Mouse (Mus musculus) layer of hippocampus, adult 9-10 months (tissue): Measurements from ENCODE around the gene Ptprg.

Experiments
- DNase-seq: peaks from one replicate; pipeline ENCODE4 v3.0.0; 2022; ENCODE audit warnings: low spot score

Ptprg gene

DNA sequence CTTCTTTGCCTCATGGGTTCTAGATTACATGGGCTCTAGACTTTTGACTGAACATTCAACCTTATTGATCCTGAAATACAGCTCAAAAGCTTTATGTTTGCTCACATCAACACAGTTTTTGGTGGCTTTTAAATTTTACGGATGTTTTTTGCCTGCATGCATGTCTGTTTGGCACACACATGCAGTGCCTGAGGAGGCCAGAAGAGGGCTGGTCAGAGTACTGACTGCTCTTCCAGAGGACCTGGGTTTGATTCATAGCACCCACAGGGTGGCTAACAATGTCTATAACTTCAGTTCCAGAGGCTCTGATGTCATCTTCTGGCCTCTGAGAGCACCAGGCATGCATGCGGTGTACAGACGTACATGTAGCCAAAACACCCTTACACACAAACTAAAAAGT, 12.0 kb downstream of the Ptprg start:
- DNase-seq = no peak

DNA sequence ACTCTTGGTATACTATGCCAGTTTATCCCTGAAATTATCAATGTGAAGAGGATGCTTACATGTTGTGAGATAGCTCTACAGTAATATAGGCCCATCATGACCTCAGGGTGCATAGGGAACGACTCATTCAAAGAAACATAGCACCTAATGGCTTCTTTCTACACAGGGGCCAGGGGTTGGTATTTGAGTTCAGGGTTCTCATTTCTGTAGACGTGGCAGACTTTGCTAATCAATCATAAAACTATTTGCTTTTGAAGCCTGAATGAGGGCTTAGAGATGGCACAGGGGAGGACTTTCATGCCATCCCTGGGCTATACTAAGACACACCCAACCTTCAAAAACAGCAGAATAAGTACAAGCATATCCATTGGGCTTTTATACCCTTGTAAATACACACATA, 16.4 kb downstream of the Ptprg start:
- DNase-seq = no peak

DNA sequence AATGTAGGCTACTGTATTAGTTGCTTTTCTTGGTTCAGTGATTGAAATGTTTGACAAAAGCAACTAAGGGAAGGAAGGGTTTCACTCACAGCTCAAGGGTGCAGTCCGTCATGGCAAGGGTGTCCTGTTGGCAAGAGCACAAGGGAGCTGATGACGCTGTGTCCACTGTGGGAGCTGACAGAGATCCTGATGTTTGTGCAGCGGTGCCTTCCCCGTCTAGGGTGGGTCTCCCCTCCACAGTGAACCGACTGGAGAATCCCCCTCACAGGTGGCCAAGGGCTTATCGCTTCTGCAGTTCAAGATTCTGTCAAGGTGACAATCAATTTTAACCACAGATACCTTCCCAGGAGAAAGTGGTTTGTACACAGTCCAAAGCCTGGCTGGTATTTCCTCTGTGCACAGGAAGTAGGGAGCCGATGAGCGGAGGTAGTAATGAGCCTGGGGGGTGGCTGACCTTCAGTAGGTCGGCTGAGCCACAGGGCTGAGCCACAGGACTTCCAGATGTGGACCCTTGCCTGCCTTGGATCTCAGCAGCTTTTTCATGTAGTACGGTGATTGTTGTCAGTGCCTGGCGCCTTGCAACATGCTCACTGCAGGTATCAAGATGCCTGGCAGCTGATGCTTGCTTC, 18.5 kb downstream of the Ptprg start:
- no peak for DNase-seq

DNA sequence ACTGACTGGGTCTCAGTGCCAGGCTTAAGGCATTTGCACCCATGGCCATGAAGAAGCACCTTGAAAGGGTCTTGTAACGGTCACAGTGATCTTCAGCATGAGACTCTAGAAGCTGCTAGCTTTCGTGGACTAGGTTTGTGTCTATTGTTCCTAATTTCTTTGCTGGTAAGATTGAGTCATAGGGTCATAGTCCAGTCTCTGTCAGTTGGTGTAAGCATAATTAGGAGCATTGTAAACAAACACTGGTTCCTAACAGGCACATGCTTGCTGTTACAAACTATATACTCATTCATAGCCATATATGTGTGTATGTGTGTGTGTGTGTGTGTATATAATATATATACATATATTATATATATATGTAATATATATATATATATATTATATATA, 19.1 kb downstream of the Ptprg start:
- no peak for DNase-seq

DNA sequence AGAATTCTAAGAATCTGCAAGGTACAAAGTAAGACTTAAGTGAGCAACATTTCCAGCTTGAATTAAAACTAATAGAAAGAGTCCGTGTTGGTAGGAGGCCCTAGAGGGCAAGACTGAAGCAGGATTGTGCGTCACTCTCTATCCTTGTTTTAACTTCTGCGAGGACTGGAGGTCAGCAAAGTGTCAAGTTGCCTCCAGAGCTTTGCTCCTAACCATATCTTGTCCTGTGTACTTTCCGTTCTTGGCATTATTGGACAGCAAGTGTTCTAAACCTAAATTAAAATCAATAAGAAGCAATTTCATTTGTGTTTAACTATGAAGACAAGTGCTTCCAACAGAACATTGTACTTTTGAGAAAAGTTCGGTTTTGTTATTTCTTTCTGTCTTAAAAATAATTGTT, 20.4 kb downstream of the Ptprg start:
- DNase-seq = no peak

DNA sequence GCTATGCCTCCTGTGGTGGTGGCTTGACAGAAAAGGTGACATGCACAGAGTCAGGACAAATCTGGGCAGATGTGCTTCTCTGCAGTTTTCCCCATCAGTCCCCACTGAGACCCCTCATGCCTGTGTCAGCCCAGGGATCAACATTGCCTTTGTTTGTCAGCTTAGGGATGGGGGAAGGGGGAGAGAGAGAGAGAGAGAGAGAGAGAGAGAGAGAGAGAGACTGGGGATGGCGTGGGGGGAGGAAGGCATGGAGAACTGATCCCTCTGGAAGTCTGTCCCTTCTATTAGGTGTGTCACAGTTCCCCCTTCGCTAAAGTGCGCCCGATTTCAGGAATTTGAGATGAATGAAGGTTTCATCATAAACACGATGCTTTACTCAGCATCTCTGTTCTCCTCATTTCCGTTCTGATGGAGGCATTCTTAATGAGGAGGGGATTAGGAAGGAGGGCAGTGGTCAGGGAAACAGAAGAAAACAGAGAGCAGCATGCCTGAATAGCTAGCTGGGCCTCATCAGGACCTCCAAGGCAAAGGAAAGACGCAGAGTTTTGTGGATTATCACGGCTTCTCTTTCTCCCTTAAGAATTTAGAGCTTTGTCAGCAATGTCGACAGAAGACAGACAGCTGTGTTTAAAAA, 24.1 kb downstream of the Ptprg start:
- no peak for DNase-seq

DNA sequence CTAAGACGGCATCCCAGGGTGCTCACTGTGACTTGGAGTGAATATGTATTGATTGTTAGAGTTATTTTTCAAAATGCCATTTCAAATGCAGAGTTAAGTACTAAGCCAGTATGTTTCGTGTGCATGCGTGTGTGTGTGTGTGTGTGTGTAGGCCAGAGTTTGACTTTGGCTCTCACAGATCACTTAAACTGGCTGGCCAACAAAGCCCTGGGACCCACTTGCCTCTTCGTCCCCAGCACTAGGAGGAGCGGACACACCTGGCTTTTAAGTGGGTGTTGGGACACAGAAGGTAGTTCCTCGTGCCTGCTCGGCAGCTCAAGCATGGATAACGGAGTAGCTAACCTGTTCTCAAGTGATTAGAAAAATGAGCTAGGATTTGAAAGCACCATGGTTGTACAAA, 24.6 kb downstream of the Ptprg start:
- no peak for DNase-seq

DNA sequence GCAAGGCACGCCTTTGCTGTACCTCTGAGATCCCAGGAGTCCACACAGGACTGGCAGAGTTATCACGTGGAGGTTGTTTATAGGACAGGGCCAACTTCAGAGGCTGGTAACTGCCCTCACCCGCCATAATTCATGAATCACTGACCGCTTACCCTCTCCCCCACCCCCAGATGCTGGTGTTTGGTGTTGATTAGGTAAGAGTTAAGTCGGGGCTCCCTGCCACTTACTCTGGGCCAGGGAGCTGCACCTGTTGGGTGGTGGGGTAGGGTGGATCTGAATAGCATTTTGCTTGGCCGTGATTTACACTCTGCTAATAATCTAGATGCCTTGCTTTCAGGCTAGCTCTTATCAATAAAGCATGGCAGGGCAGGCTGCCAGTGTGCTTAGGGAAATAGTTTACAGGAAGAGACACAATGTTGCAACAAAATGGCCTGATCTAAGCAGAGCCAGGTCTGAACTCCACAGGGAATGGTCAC, 25.2 kb downstream of the Ptprg start:
- no peak for DNase-seq

DNA sequence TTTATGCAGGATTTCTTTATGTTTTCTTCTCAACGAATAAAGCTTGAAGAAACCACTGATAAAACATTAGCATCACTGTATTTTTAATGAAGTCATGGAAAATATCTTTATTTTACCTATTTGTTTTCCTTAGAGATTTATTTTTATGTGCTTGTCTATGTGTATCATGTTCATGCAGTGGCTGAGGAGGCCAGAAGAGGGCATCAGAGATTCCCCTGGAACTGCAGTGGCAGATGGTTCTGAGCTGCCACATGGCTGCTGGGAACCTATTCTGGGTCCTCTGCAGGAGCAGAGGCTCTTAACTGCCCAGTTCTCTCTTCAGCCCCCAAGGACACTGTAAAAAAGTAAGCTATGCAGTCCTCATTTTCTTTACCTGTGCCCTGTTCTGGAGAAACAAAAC, 26.6 kb downstream of the Ptprg start:
- no peak for DNase-seq

DNA sequence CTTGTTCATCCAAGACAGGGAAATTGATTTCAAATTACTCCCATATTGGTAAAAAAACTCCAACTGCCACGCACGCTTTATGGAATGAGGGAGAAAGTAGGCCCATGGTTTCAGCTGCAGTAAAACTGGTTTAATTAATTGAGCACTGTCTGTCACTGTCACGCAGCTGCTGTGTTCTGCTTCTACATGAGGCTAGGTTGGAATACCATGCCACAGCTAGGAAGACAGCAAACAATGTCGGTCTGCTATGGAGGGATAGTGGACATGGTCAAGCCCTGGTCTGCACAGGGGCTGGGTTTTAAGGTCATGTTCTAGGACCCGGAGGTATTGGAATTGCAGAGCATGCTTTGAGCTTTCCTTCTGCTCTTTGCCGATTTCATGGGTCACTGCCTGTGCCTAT, 30.9 kb downstream of the Ptprg start:
- no peak for DNase-seq

DNA sequence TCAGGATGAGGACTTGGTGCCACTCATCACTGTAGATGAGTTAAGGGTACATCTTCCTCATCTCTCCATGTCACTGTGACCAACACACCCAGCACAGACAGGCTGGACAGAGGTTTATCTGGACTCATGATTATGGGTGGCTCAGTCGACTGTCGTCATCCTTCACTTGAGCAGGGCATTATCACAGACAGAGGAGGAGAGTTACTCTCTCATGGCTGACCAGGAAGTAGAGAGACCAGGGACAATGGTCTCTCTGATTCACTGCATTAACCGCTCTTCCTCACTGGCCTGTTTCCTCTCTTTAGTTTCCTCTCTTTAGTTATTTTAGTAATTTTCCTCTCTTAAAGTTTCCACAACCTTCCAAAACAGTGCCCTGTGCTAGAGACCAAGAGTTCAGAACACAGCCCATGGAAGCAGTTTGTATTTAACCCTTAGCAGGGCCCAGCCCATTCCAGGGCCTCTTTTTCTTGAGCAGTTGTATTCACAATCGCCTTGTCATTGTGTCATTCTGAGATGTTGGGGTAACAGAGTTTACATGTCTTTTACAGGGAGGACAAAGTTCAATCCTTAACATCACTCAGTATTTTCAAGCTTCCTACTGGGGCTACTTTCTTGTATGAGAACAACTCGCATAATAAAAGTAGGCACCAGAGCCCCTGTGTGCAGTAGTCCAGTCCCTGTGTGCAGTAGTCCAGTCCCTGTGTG, 31.7 kb downstream of the Ptprg start:
- no peak for DNase-seq

DNA sequence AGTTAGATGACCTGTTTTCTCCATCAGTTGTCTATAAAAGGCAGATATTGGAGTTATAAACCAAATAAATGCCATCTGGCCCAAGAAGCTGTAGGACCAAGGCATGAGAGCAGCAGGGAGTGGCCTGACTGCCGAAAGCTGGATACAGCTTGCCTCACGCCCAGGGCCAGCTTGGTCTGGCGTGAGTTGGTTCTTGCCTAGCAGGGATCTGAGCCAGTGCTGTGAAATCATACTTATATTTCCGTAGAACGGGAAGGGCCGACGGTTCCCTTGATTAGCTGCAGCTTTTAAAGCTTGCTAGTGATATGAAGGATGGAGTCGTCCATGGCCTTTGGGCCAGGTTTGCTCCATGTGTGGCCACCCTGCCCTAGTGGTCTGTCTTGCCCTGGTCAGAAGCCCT, 37.1 kb downstream of the Ptprg start:
- no peak for DNase-seq

DNA sequence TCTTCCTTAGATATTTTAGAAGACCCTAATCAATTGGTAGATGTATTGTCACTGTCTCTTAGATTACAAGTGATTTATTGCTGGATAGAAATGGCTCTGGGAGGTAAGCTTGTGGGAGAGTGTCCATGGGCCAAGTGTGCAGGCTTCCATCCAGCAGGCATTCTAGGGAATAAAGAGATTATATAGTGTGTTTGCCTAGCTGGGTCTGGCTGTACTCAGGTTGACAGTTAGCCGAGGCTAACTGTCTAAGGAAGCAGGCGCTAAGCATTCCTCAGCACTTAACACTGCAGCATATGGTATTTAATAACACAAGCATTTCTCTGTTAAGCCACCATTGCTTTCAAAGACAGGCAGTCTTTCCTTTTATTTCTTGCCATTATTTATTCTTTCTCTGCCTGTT, 39.3 kb downstream of the Ptprg start:
- DNase-seq = no peak

DNA sequence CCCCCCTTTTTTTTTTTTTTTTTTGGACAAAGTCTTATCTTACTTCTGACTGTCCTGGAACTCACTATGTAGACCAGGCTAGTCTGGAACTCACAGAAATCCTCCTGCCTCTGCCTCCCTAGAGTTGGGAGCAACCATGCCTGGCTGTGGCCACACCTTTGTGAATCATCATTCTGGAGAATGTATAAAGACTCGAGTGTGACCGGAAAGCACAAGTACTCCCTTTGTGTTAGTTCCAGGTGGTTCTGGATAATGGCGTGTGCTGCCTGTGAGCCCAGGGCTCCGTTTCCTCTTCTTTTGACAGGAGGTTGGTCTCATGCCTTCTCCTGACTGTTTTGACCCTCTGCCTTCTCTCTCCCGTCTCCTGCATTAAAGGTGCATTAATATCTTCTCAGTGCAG, 41.0 kb downstream of the Ptprg start:
- DNase-seq = no peak

DNA sequence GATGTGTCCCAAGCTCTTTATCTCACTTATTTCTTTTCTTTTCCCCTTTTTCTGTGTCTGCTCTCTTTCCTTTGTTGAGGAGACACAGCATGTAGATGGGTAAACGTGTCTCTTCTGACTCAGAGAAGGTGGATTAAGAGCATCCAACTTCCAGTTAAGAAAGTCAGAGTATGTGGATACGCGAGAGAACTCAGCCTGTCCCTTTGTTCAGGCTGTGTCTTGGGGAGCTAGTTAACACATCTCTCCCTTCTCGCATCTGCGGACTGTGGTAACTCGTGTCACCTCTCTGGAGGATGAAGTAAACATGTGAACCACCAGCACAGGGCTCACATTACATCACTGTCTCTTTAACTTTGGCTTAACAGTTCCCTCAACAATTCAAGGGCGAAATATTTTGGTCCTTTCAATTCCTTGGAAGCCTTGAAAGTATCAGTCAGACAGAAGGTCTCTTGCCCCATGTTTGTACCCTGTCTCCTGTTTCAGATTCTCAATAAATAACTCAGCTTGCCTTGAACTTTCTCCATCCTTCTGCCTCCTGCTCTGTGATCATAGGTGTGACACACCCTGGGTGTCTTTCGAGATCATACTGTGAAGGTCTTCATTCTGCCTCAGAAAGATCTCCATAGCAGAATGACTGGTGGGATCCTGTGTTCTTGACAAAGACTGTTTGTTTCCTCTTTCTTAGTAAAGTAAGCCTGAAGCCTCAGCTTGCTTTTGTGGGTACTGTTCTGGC, 51.0 kb downstream of the Ptprg start:
- DNase-seq = no peak

DNA sequence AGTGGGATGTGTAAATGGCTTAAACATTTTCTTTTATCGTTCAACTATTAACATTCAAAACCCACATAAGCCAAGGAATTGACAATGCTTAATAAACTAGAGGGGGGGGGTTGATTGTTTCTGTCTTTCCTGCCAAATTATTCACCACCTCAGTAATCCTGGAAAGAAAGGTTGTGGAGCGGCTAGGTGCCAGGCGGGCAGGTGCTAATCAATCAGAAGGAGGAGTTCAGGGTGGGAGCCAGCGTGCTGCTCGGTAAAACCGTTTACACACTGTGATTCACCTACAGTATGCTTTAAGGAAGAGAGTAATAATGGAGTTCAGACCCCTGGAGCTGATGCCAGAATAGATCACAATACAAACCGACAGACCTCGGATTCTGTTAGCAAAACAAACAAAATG, 55.0 kb downstream of the Ptprg start:
- no peak for DNase-seq

DNA sequence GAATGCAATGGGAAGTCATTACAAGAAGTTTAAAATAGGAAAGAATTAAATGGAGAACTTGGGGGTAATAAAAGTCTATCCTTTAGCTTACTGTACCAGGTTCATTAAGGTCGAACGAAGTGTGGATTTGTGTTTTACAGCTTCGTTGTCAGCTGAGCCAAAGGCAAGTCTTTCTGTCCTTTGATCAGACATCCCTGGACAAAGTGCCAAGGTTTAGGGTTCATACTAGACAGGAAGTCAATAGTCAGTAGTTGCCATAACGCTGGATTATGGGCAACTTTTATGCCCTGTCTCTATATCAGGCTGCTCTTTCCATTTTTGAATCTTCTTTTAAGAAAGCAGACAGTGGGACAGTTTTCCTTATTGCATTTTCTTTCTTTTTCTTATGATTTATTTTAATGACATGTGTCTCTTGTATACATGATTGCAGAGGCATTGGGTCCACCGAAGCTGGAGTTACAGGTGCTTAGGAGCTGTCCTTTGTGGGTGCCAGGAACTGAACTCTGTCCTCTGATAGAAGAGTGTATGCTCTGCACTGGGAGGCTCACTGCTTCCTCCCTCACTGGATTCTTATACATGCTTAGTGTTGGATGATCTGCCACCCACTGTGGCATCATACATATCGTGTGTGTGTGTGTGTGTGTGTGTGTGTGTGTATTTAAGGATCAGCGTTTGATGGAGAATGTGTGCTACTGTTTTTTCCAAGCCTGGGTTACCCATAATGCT, 56.7 kb downstream of the Ptprg start:
- no peak for DNase-seq

DNA sequence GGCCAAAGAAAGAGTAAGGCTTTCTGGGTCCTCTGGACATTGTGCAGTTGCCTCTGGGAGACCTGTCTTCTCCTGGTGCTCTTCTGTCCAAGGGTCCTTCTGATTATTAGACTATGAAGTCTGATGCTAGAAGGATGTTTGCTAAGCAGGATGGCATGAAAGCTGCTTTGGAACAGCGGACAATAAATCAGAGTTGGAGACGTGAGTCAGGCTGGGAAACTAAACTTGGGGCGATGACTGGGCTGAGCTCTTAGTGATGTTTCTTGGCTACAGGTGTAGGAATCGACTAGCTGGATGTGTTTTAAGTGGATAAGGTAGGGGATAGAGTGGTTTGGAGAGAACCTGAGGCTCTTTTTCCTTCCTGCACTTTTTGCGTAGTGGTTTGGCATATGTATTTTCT, 59.1 kb downstream of the Ptprg start:
- no peak for DNase-seq

DNA sequence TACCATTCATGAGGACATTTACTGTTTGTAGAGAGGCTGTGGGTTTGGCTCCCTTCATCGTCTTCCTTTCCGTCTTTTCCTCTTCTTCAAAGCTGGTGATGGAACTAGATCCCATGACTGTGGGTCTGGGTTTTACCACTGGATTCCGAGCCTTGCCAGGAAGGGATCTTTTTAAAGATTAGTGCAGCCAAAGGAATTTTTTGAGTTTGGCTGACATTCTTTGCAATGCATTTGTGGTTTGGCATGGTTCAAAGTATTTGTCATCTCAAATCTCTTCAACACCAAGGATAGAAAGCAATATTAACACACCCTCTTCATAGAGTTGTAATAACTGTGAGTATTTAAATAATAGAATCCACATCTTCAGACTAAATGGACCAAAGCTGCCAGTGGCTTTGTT, 59.8 kb downstream of the Ptprg start:
- no peak for DNase-seq

DNA sequence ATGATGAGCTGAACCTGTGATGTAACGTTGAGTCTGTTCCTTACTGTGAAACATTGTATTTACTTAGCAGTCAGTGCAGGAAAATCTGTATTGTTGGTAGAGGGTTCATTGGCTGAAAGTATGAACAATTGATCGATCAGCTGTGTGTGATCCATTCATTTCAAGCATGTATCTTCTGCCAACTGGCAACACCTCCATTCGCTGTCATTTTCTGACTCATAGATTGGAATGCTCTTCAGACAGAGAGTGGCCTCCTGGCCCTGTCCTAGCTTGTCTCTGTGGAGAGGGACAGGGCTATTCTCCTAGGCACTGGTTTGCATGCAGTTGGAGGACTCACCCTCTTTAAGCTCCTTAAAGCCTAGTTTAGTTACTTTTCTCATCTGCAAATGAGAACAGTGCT, 62.4 kb downstream of the Ptprg start:
- no peak for DNase-seq

DNA sequence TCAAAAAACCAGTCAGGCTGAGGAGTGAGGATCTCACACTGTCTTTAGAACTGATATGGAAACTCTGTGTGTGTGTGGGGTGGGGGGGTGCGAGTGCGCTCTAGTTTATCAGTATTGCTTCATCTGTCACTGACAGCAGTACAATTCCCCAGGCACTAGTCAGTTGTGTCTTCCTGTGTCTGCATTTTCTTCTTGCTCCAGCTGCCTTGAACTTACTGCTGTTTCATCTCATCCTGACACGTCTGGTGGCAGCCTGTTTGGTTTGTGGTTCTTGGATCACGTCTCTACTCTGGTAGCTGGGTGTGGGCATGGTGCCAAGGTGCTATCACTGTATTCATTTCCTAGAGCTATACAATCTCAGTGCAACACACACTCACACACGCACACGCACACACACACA, 64.0 kb downstream of the Ptprg start:
- no peak for DNase-seq

DNA sequence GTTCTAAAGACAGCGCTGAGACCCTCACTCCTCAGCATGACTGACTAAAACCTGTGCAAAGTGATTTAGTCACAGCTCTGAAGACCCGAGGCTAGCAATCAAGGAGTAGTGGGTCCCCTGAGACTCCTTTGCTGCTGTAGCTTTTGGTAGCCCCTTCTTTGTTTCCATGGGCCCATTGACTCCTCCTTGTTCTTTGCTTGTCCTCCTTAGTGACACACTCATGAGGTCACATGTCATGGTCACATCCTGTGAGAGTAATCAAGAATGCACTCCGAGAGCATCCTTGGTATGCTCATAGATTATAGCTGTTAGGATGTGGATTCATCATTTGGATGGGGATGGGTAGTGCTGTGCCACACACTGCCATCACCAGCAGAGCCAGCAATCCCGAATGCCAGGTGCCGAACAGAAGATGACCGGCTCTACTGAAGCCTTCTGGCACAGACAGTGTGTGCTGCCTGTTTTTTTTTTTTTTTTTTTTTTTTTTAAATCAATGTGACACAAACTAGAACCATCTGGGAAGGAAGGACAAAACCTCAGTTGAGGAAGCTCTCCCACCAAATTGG, 64.9 kb downstream of the Ptprg start:
- no peak for DNase-seq
